Mouse (Mus musculus) erythroblast, embryonic 14.5 days (primary cell): ENCODE results near the gene Scd2. TPM values are rescaled to one million over a fixed set of nuclear protein-coding genes. Genes with fewer than 3 reads are reported as not detected.
"Not testable (repeated sequence)": the region's sequence is repeated elsewhere in the genome, so short reads cannot be mapped to it uniquely, and the experiment has no call there.

Source experiments
- H3K27me3 ChIP-seq: 2 replicates; pipeline ENCODE4 v1.6.1; 2012; ENCODE audit warnings: inconsistent platforms; ENCODE audit not compliant: control insufficient read depth
- H3K36me3 ChIP-seq: 2 replicates; pipeline ENCODE4 v1.6.1; 2012; ENCODE audit warnings: mild to moderate bottlenecking, inconsistent platforms; ENCODE audit not compliant: control insufficient read depth
- H3K4me1 ChIP-seq: 2 replicates; pipeline ENCODE4 v1.6.1; 2012; ENCODE audit warnings: inconsistent platforms; ENCODE audit not compliant: control insufficient read depth
- H3K4me3 ChIP-seq: replicated peaks from 2 replicates; pipeline ENCODE3; 2012; ENCODE audit warnings: moderate library complexity, mild to moderate bottlenecking, inconsistent platforms
- H3K9me3 ChIP-seq: 2 replicates; pipeline ENCODE4 v1.6.1; 2012; ENCODE audit warnings: low read length, inconsistent platforms, mixed read lengths; ENCODE audit not compliant: control insufficient read depth
- GATA1 ChIP-seq: IDR thresholded peaks from 2 replicates; pipeline ENCODE4 v1.6.1; 2012; ENCODE audit warnings: low read length, inconsistent platforms, mixed read lengths
- TAL1 ChIP-seq: IDR thresholded peaks from 3 replicates; pipeline ENCODE4 v1.6.1; 2012; ENCODE audit warnings: low read length, inconsistent platforms, mixed read lengths
- polyA plus RNA-seq: library from polyadenylated mRNA; stranded (reverse); fragments of >175 nt; gene quantifications from 2 replicates; pipeline ENCODE4 v1.2.3, GENCODE M21; 2012

Gene Scd2
- polyA plus RNA-seq, 1 experiment: 0.27 TPM

DNA sequence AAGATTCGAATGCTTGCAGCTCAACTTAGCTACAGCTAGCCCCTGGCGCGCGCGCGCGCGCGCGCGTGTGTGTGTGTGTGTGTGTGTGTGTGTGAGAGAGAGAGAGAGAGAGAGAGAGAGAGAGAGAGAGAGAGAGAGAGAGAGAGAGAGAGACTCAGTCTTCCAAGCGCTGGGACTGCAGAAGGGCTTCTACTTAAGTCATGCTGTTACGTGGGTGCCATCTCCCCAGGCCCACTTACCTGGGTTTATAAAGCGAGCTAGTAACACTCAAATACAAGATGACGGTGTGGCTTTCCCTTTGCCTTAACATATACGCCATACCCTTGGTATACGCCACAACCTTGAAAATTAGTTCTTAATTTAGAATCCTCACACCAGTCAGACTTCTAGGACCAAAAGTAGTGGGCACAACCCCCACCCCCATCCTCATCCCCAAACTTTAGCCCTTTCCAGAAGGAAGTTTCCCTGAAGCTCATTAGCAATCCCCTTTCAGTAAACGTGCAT lies 25.9 kb upstream of the Scd2 start:
- peaks cover 47% of the 10 kb centered on the region for H3K4me1 ChIP-seq
- no peaks in the 10 kb centered on the region for H3K36me3 ChIP-seq
- H3K9me3 ChIP-seq: no peaks in the 10 kb centered on the region
- no peaks in the 10 kb centered on the region for H3K27me3 ChIP-seq
- peak overlapping the region; percentile 75 for H3K4me3 ChIP-seq
- TF ChIP-seq TAL1 (no peak), GATA1 (no peak)

DNA sequence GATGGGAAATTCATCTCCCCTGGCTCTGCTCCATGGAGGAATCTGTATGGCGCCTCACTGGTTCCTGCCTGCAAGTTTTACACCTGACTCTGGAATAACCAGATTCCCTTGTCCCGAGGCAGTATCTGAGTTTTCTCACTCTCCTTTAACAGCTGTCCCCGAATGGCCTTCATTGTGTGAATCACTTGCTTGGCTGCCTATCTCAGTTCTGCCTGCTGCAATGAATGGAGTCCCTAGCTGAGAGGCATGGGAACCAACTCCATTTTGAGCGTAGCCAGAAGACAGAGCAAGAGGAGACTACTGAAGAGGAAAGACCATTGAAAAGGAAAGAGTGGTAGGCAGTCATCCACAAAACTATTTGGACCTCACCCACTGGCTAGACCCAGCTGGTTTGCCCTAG lies 19.8 kb upstream of the Scd2 start:
- Histone ChIP-seq H3K4me1 (peaks cover 3% of the 10 kb centered on the region), H3K4me3 (no peak overlapping the region)
- TF ChIP-seq GATA1 (no peak), TAL1 (no peak)

DNA sequence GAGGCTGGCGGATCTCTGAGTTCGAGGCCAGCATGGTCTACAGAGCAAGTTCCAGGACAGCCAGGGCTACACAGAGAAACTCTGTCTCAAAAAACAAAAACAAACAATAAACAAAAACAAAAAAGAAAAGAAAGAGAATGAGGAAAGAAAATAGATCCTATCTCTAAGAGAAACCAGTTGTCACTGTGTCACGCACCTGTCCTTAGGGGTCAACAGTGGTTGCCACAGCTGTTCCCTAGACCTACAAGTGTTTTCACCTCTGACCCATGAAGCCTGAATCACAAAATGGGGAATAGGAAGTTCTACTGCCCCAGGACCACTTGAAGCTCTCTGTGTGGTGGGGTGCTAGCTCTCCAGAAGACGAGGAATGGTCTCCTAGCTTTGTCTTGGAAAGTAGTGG lies 19.0 kb upstream of the Scd2 start:
- H3K36me3 ChIP-seq: no peaks in the 10 kb centered on the region
- no peaks in the 10 kb centered on the region for H3K9me3 ChIP-seq
- TF ChIP-seq TAL1 (no peak), GATA1 (no peak)
- H3K4me1 ChIP-seq: peaks cover 1% of the 10 kb centered on the region
- no peaks in the 10 kb centered on the region for H3K27me3 ChIP-seq
- H3K4me3 ChIP-seq: no peak overlapping the region

More for the DNA sequence above, 19.8 kb upstream of the Scd2 start:
- Histone ChIP-seq H3K36me3 (no peaks in the 10 kb centered on the region), H3K9me3 (no peaks in the 10 kb centered on the region), H3K27me3 (no peaks in the 10 kb centered on the region)

DNA sequence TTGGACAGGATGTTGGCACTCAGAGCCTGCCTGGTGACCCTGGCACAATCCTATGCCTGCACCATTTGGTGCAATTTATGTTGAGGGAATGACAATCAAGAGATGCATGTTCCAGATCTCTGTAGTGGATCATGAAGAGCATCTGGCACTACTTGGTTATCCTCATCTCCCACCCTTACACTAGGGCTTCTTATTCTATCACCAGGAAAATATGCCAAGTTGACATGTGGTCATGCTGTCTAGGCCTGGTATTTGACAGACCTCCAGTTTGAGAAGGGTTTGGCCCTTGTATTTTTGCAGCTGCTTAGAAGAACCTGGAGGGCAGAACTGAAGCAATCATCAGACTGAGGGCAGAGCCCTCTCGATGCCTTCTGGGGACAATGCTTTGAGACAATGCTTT lies 18.1 kb upstream of the Scd2 start:
- no peaks in the 10 kb centered on the region for H3K27me3 ChIP-seq
- H3K9me3 ChIP-seq: no peaks in the 10 kb centered on the region
- TF ChIP-seq TAL1: no peak
- no peak for TF ChIP-seq GATA1
- H3K36me3 ChIP-seq: no peaks in the 10 kb centered on the region
- peaks cover 4% of the 10 kb centered on the region for H3K4me1 ChIP-seq
- H3K4me3 ChIP-seq: no peak overlapping the region

GRCm38 (mm10) chr19:44276861-44277260 lies 16.6 kb upstream of the Scd2 start:
- Histone ChIP-seq H3K4me1 (peaks cover 17% of the 10 kb centered on the region), H3K9me3 (no peaks in the 10 kb centered on the region), H3K4me3 (no peak overlapping the region), H3K27me3 (no peaks in the 10 kb centered on the region), H3K36me3 (no peaks in the 10 kb centered on the region)
- no peak for TF ChIP-seq TAL1
- TF ChIP-seq GATA1: no peak

GRCm38 (mm10) chr19:44277931-44278330 lies 15.5 kb upstream of the Scd2 start:
- Histone ChIP-seq H3K4me3 (no peak overlapping the region), H3K9me3 (no peaks in the 10 kb centered on the region), H3K27me3 (no peaks in the 10 kb centered on the region), H3K36me3 (no peaks in the 10 kb centered on the region), H3K4me1 (peaks cover 28% of the 10 kb centered on the region)
- TF ChIP-seq TAL1 (no peak), GATA1 (no peak)

GRCm38 (mm10) chr19:44280755-44281154 lies 12.7 kb upstream of the Scd2 start:
- Histone ChIP-seq H3K36me3 (no peaks in the 10 kb centered on the region), H3K9me3 (no peaks in the 10 kb centered on the region), H3K27me3 (no peaks in the 10 kb centered on the region), H3K4me3 (no peak overlapping the region), H3K4me1 (peaks cover 54% of the 10 kb centered on the region)
- TF ChIP-seq GATA1 (no peak), TAL1 (no peak)

DNA sequence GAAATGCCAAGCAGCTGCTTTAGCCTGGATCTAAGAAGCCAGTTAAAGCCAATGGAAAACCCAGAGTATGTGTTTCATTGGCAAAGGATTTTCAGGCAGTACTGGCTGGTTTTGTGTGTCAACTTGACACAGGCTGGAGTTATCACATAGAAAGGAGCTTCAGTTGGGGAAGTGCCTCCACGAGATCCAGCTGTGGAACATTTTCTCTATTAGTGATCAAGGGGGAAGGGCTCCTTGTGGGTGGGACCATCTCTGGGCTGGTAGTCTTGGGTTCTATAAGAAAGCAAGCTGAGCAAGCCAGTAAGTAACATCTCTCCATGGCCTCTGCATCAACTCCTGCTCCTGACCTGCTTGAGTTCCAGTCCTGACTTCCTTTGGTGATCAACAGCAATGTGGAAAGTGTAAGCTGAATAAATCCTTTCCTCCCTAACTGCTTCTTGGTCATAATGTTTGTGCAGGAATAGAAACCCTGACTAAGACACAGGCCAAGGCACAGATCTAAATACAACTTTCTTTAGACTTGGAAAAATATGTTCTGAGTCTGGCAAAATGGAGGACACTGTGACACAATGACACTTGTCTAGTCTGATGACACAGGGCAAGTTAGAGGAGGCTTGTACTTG lies 11.5 kb upstream of the Scd2 start:
- not testable (repeated sequence) for H3K27me3 ChIP-seq, H3K4me3 ChIP-seq, H3K9me3 ChIP-seq, H3K36me3 ChIP-seq
- H3K4me1 ChIP-seq: peaks cover 66% of the 10 kb centered on the region

DNA sequence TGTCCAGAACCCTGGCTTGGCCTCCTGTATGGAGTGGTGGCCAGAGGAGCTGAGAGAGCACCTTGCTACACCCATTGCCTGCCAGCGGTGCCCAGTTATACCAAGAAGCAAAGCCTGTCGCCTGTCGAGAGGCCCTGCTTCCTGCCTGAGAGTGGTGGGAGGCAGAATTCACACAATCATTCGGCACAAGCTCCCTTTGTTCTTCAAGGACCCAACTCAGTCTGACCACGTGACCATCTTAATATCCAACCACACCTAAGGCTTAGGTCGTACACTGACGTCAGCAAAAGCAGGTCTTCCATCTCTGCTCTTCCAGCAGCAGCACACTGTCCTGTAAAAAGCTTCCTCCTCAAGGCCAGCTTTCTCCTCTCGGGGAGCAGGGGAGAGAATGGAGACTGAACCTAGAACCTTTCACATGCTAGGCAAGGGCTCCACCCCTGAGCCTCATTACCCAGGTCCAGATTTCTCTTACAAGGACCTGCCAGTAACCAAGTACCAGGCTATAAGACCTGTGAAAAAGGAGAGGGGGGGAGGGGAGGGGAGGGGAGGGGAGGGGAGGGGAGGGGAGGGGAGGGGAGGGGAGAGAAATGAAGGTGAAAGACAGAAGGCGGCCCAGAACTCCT lies 10.8 kb upstream of the Scd2 start:
- Histone ChIP-seq H3K4me3 (peak overlapping the region; percentile 35), H3K27me3 (no peaks in the 10 kb centered on the region), H3K36me3 (no peaks in the 10 kb centered on the region), H3K4me1 (peaks cover 73% of the 10 kb centered on the region), H3K9me3 (no peaks in the 10 kb centered on the region)
- TF ChIP-seq TAL1 (no peak), GATA1 (no peak)
